Comparison of ENCODE assay signal across 11 mouse cellular contexts in the genomic region with DNA sequence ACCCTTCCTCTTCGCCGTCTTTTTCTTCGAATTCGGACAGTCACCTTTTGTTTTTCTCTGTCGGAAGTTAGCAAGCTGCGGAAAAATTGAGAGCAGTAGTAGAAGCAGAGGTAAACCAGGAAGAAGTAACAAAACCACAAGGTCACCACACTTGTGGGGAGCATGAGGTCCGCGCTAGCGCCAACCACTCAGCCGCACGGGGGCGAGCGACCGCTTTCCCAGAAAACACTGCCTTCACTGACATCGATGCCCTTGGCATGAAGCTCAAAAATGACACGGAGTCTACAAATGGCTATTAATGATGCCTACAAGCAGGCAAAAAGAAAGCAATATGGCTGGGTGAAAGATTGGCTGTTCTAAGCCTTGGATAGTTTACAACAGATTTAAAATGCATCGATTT. TPM values are rescaled to one million over a fixed set of nuclear protein-coding genes. Genes with fewer than 3 reads are reported as not detected.
DNase-seq lines count a peak whose midpoint lies in the region; ATAC-seq and TF ChIP-seq lines count a peak whose summit lies in the region.
"Had no signal": no experiment of that assay in that cellular context is flagged by ENCODE, and none has a peak within 500 bp of the region (broad histone marks: within the 10 kb centered on the region; RNA-seq: fewer than 3 reads in every experiment).

A gene (minus strand): TSS at position 164 of the 400 bp plus-strand sequence.

- TF ChIP-seq CTCF in bone marrow, adult 2 months (IDR thresholded peaks at IDR 0.05; ENCODE audit: control insufficient read depth, insufficient read depth, low read length), result no peak

- H3K9me3 ChIP-seq in forebrain, embryonic 12.5 days, result no peaks in the 10 kb centered on the region
- H3K9me3 ChIP-seq in forebrain, embryonic 11.5 days (ENCODE audit: control insufficient read depth, low read length), result no peaks in the 10 kb centered on the region
- H3K9me3 ChIP-seq in lung, embryonic 16.5 days (ENCODE audit: control insufficient read depth, low read length), result no peaks in the 10 kb centered on the region
- no peaks in the 10 kb centered on the region for H3K9me3 ChIP-seq in liver, embryonic 16.5 days (replicated peaks; ENCODE audit: control insufficient read depth, low read length)

- no peak for ATAC-seq in forebrain, embryonic 12.5 days (ENCODE audit: low FRiP score)
- ATAC-seq in forebrain, embryonic 11.5 days (replicated peaks; ENCODE audit: low FRiP score), result no peak
- no peak for ATAC-seq in lung, embryonic 16.5 days (ENCODE audit: low read depth)
- no peak for ATAC-seq in liver, embryonic 16.5 days (ENCODE audit: low read depth)

- WGBS in forebrain, embryonic 12.5 days, result 96% methylated on average over 17 of the region's 17 CpGs
- WGBS in forebrain, embryonic 11.5 days, result 94% methylated on average over 17 of the region's 17 CpGs
- WGBS in lung, embryonic 16.5 days, result 90% methylated on average over 17 of the region's 17 CpGs
- 89% methylated on average over 17 of the region's 17 CpGs for WGBS in bone marrow, adult 2 months
- 88% methylated on average over 17 of the region's 17 CpGs for WGBS in liver, embryonic 16.5 days (ENCODE audit: insufficient replicate concordance)

- TF ChIP-seq POLR2A in bone marrow, adult 2 months (IDR thresholded peaks at IDR 0.05; ENCODE audit: borderline replicate concordance, control insufficient read depth, low read depth, low read length), result no peak

- no peaks in the 10 kb centered on the region for H3K27me3 ChIP-seq in forebrain, embryonic 12.5 days
- no peaks in the 10 kb centered on the region for H3K27me3 ChIP-seq in forebrain, embryonic 11.5 days (ENCODE audit: control insufficient read depth, insufficient read depth, low read length)
- no peaks in the 10 kb centered on the region for H3K27me3 ChIP-seq in lung, embryonic 16.5 days (ENCODE audit: control insufficient read depth, insufficient read depth, low read depth, low read length)
- no peaks in the 10 kb centered on the region for H3K27me3 ChIP-seq in liver, embryonic 16.5 days (ENCODE audit: control insufficient read depth, insufficient read depth, low read depth, low read length)

- H3K4me2 ChIP-seq in forebrain, embryonic 12.5 days, result 0 out of 2 replicates have a peak within 1 kb of the TSS, but pooled peaks have one; percentile 65
- no peak within 1 kb of the TSS; the same call in 1 of the 2 replicates for H3K4me2 ChIP-seq in forebrain, embryonic 11.5 days (ENCODE audit: low read depth, low read length, severe bottlenecking)
- peak within 1 kb of the TSS; percentile 69 for H3K4me2 ChIP-seq in lung, embryonic 16.5 days (ENCODE audit: low read depth, low read length)
- peak within 1 kb of the TSS; percentile 78 for H3K4me2 ChIP-seq in liver, embryonic 16.5 days (ENCODE audit: low read depth, low read length)

- peaks cover 50% of the 10 kb centered on the region for H3K36me3 ChIP-seq in forebrain, embryonic 12.5 days (replicated peaks)
- H3K36me3 ChIP-seq in forebrain, embryonic 11.5 days (ENCODE audit: control insufficient read depth, insufficient read depth, low read length), result peaks cover 3% of the 10 kb centered on the region; the same call in 1 of the 2 replicates
- H3K36me3 ChIP-seq in lung, embryonic 16.5 days (ENCODE audit: control insufficient read depth, insufficient read depth, low read length), result peaks cover 23% of the 10 kb centered on the region
- H3K36me3 ChIP-seq in liver, embryonic 16.5 days (ENCODE audit: control insufficient read depth, insufficient read depth), result peaks cover 19% of the 10 kb centered on the region

- no peak for DNase-seq in forebrain, embryonic 11.5 days (ENCODE audit: low spot score)
- DNase-seq in lung, postnatal 10 days, result no peak
- DNase-seq in urinary bladder, postnatal 25 days (ENCODE audit: low spot score), result no peak
- no peak for DNase-seq in cerebellum, adult 11 months
- DNase-seq: B cell, adult 2 months; right cerebral cortex, postnatal 25 days had no signal

- H3K27ac ChIP-seq in forebrain, embryonic 12.5 days, result no peak within 1 kb of the TSS
- no peak within 1 kb of the TSS for H3K27ac ChIP-seq in forebrain, embryonic 11.5 days (ENCODE audit: low read depth, low read length)
- peak within 1 kb of the TSS; percentile 23 for H3K27ac ChIP-seq in lung, embryonic 16.5 days (ENCODE audit: low read length)
- H3K27ac ChIP-seq in bone marrow, adult 2 months (ENCODE audit: control insufficient read depth, insufficient read depth, low read depth, low read length, poor library complexity), result no peak within 1 kb of the TSS
- H3K27ac ChIP-seq in liver, embryonic 16.5 days (ENCODE audit: low read length), result no peak within 1 kb of the TSS

- no peak within 1 kb of the TSS for H3K4me3 ChIP-seq in forebrain, embryonic 12.5 days (replicated peaks)
- no peak within 1 kb of the TSS for H3K4me3 ChIP-seq in forebrain, embryonic 11.5 days (ENCODE audit: low read depth, low read length)
- no peak within 1 kb of the TSS; the same call in 1 of the 2 replicates for H3K4me3 ChIP-seq in lung, embryonic 16.5 days (ENCODE audit: low read length)
- no peak within 1 kb of the TSS for H3K4me3 ChIP-seq in bone marrow, adult 2 months (replicated peaks; ENCODE audit: control insufficient read depth, low read depth, low read length)
- H3K4me3 ChIP-seq in liver, embryonic 16.5 days (ENCODE audit: low read depth, low read length), result peak within 1 kb of the TSS; percentile 92

- peaks cover 17% of the 10 kb centered on the region for H3K4me1 ChIP-seq in forebrain, embryonic 12.5 days
- no peaks in the 10 kb centered on the region for H3K4me1 ChIP-seq in forebrain, embryonic 11.5 days (replicated peaks; ENCODE audit: control insufficient read depth, insufficient read depth, low read length)
- H3K4me1 ChIP-seq in lung, embryonic 16.5 days (replicated peaks; ENCODE audit: control insufficient read depth, insufficient read depth, low read length), result peaks cover 13% of the 10 kb centered on the region
- peaks cover 2% of the 10 kb centered on the region; the same call in 1 of the 2 replicates for H3K4me1 ChIP-seq in bone marrow, adult 2 months (ENCODE audit: control insufficient read depth, insufficient read depth, low read length)
- peaks cover 20% of the 10 kb centered on the region for H3K4me1 ChIP-seq in liver, embryonic 16.5 days (ENCODE audit: control insufficient read depth, low read depth, low read length)

- H3K9ac ChIP-seq in forebrain, embryonic 12.5 days, result no peak within 1 kb of the TSS; the same call in 1 of the 2 replicates
- no peak within 1 kb of the TSS for H3K9ac ChIP-seq in forebrain, embryonic 11.5 days (ENCODE audit: low read length)
- H3K9ac ChIP-seq in lung, embryonic 16.5 days (ENCODE audit: low read length), result peak within 1 kb of the TSS; percentile 32; the same call in 1 of the 2 replicates
- H3K9ac ChIP-seq in liver, embryonic 16.5 days (ENCODE audit: low read depth, low read length), result no peak within 1 kb of the TSS

RNA-seq across cellular contexts. Expression of the gene that starts here (rescaled TPM):
- polyA plus RNA-seq in forebrain, embryonic 12.5 days (2016; fragmentation: Nextera tagmentation; extraction: Ambion mirVana), result 2.2 and 2.5 TPM in 2 replicates
- polyA plus RNA-seq in forebrain, embryonic 11.5 days (2014; fragmentation: Nextera tagmentation; extraction: Ambion mirVana), result not detected in 2 replicates
- polyA plus RNA-seq in lung, embryonic 16.5 days (2015; fragmentation: Nextera tagmentation; extraction: Ambion mirVana), result not detected in 2 replicates
- 35.4 TPM in 1 of 2 replicates, not detected in the other for polyA plus RNA-seq in bone marrow, adult 2 months (2011; ENCODE audit: insufficient read depth, insufficient read length, low replicate concordance, missing spikeins)
- not detected in 2 replicates for polyA plus RNA-seq in liver, embryonic 16.5 days (2015; fragmentation: Nextera tagmentation; extraction: Ambion mirVana)
- polyA plus RNA-seq: heart, embryonic 16.5 days had no signal
